Mouse (Mus musculus): ENCODE measurements at regions not wholly inside any gene's neighbourhood (a gene's known extent, or its start where the extent isn't known, plus 50 kb on each side); places are given as distances from the start of the nearest gene placed in this dataset.

DNA sequence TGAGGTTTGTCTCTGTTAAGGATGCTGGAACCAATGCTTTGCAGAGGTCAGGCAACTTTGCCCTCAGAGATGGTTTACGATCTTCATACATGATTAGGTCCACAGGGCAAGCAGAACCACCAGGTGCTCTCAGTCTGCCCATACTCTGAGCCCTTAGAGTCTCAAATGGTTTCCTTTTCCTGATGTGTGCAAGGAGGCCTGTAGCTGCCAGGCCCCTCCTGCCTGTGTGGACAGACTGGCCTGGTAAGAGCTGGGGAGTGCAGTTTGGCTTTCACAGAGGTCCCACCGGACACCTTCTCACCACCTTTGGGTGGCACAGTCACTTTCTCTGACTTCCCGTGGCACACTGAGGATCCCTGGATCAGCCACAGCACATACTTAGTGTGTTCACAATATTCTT is 186.6 kb upstream of the Spdye4c start:
- Histone ChIP-seq H3K27ac (replicated peaks) (no peak overlapping the region), H3K4me2 (no peak overlapping the region), H3K4me3 (replicated peaks) (no peak overlapping the region), H3K9ac (no peak overlapping the region), H3K27me3 (no peaks in the 10 kb centered on the region), H3K9me3 (replicated peaks) (no peaks in the 10 kb centered on the region), H3K36me3 (replicated peaks) (no peaks in the 10 kb centered on the region), H3K4me1 (replicated peaks) (no peaks in the 10 kb centered on the region; the same call in 1 of the 2 replicates)
- 67% methylated on average over 3 of the region's 3 CpGs for WGBS (ENCODE audit: insufficient replicate concordance)
- no peak for ATAC-seq (ENCODE audit: insufficient read depth)

DNA sequence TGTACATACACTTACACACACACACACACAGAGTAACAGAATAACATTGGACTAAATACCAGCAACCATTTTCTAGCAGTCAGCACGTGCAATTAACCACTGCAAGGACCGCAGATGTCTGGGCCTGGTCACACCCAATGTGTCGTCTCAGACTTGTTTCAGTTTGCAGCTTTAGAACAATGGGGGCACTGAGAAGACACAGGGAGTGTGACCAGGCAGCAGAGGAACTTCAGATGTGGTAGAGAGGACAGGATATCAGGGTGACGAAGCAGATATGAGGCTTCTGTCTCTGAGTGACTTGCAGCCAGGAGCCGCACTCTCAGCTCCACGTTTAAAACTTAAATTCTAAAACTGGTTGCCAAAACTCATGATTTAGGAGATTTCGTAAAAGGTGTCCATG is 183.9 kb upstream of the Spdye4c start:
- Histone ChIP-seq H3K4me2 (no peak overlapping the region), H3K4me1 (replicated peaks) (no peaks in the 10 kb centered on the region; the same call in 1 of the 2 replicates), H3K27ac (replicated peaks) (no peak overlapping the region), H3K4me3 (replicated peaks) (no peak overlapping the region), H3K36me3 (replicated peaks) (no peaks in the 10 kb centered on the region), H3K27me3 (no peaks in the 10 kb centered on the region), H3K9ac (no peak overlapping the region), H3K9me3 (replicated peaks) (no peaks in the 10 kb centered on the region)
- ATAC-seq (ENCODE audit: insufficient read depth): no peak
- WGBS (ENCODE audit: insufficient replicate concordance): 33% methylated on average over 7 of the region's 7 CpGs

DNA sequence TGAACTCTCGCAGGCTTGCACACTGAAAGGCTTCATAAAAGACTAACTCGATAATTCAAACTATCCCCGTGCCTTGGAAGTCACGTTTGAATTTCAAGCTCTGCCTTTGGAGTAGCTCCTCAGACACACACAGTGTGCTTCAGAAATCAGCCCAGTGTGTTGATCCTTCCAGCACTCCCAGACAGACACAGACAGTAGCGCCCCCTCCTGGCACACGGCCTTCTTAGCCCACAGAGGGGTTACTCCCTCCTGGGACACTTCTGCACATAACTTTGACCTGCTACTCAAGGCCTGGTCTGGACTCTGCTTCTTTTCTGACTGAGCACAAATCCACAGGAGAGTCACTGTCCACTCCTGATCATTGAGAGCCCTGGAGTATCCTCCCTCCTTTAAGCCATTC is 182.3 kb upstream of the Spdye4c start:
- Histone ChIP-seq H3K4me2 (no peak overlapping the region), H3K27ac (replicated peaks) (no peak overlapping the region), H3K9me3 (replicated peaks) (no peaks in the 10 kb centered on the region), H3K36me3 (replicated peaks) (no peaks in the 10 kb centered on the region), H3K27me3 (no peaks in the 10 kb centered on the region), H3K4me1 (replicated peaks) (peaks cover 8% of the 10 kb centered on the region; the same call in 1 of the 2 replicates), H3K9ac (no peak overlapping the region), H3K4me3 (replicated peaks) (no peak overlapping the region)
- no peak for ATAC-seq (ENCODE audit: insufficient read depth)
- WGBS (ENCODE audit: insufficient replicate concordance): 43% methylated on average over 6 of the region's 6 CpGs

DNA sequence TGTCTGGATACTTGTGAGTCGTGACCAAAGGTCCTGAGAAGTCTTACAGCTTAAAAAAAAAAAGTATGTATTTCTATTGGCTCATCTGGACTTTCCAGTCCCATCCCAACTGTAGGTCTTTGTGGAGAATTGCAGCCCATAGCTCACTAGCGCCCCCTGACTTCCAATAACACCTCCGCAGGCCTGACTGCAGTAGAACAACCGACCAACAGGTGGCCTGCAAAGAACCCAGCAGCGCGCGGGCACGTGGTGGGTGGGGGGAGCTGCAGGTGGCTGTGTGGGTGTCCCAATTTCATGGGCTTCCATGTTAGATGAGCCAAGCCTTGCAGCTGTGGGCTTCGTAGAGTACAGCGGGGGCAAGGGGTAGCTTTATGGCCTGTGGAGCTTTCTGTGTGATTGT is 178.7 kb upstream of the Spdye4c start:
- Histone ChIP-seq H3K27me3 (no peaks in the 10 kb centered on the region), H3K4me2 (no peak overlapping the region), H3K27ac (replicated peaks) (no peak overlapping the region), H3K4me3 (replicated peaks) (no peak overlapping the region), H3K4me1 (replicated peaks) (peaks cover 14% of the 10 kb centered on the region; the same call in 1 of the 2 replicates), H3K9me3 (replicated peaks) (no peaks in the 10 kb centered on the region), H3K9ac (no peak overlapping the region), H3K36me3 (replicated peaks) (no peaks in the 10 kb centered on the region)
- WGBS (ENCODE audit: insufficient replicate concordance): 18% methylated on average over 10 of the region's 10 CpGs
- no peak for ATAC-seq (ENCODE audit: insufficient read depth)

DNA sequence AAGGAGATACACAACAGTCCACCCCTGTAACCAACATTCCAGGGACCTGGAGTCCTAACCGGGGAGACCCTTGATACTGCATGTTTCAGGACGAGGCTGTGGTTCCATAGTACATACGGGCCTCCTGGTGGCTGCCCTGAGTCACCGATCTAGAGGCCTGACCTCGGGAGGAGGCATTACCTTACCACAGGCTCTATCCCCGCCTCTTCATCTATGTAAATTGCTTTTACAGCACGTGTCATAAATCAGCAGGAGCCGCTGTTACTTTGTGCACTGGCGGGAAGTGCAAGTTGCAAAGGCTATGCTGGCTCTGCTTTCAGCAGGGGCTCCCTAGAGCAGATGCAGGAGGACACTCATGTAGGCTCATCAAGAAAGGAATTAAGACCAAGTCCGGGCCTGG is 178.0 kb upstream of the Spdye4c start:
- H3K36me3 ChIP-seq (replicated peaks): no peaks in the 10 kb centered on the region
- WGBS (ENCODE audit: insufficient replicate concordance): 13% methylated on average over 10 of the region's 10 CpGs
- peaks cover 14% of the 10 kb centered on the region; the same call in 1 of the 2 replicates for H3K4me1 ChIP-seq (replicated peaks)
- ATAC-seq (ENCODE audit: insufficient read depth): no peak
- no peak overlapping the region for H3K4me3 ChIP-seq (replicated peaks)
- H3K27me3 ChIP-seq: no peaks in the 10 kb centered on the region
- no peaks in the 10 kb centered on the region for H3K9me3 ChIP-seq (replicated peaks)
- H3K9ac ChIP-seq: no peak overlapping the region
- H3K4me2 ChIP-seq: no peak overlapping the region
- no peak overlapping the region for H3K27ac ChIP-seq (replicated peaks)

DNA sequence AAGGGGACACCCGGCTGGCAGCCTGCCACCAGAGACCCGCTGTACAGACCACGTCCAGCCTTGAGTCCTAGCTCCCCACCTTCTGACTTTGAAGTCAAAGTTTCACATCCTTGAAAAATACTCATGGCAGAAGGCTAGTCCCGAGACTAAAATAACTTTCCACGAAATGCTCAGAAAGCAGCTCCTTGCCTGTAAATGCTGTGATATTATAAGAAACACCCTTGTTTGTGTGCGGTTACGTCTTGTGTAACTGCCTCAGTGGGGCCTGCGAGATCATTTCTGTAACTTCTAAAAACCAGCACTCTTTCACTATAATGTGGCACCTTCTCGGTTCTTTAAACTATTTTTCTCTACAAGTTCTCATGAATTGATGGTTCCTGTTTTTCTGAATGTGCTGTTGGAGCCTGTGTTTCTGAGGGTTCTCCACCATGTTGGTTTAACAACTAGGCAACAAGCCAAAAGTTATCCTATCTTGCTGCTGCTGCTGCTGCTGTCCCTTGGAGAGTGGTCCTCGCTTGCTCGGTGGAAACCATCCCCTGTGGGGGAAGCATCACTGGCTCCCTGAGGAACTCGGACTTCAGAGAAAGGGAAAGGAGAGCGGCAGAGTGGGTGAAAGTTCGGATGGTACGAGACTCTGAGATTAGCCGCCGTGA is 176.3 kb upstream of the Spdye4c start:
- no peak overlapping the region for H3K27ac ChIP-seq (replicated peaks)
- no peak for ATAC-seq (ENCODE audit: insufficient read depth)
- 60% methylated on average over 17 of the region's 17 CpGs for WGBS (ENCODE audit: insufficient replicate concordance)

DNA sequence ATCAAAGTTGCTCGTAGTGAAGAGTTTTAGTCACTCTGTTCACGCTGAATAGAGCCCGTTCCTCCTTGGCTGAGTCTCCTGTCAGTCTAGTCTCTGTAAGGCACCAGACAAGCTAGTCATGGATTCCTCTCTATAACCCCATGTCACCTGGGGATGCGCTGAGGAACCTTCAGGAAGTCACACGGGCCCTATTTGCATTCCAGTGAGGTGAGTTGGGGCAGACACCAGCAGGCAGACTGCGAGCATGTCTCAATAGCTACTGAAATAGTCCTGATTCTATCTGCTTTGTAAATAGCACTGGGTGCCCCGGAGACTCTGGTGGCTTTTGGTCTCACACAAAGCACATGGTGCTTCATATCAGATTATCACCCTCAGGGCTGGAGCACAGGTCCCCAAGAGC is 174.6 kb upstream of the Spdye4c start:
- no peak overlapping the region for H3K27ac ChIP-seq (replicated peaks)
- no peaks in the 10 kb centered on the region for H3K27me3 ChIP-seq
- H3K9ac ChIP-seq: no peak overlapping the region
- H3K4me2 ChIP-seq: no peak overlapping the region
- ATAC-seq (ENCODE audit: insufficient read depth): no peak
- H3K4me3 ChIP-seq (replicated peaks): no peak overlapping the region
- H3K36me3 ChIP-seq (replicated peaks): no peaks in the 10 kb centered on the region
- peaks cover 21% of the 10 kb centered on the region for H3K4me1 ChIP-seq (replicated peaks)
- WGBS (ENCODE audit: insufficient replicate concordance): 45% methylated on average over 7 of the region's 7 CpGs
- H3K9me3 ChIP-seq (replicated peaks): no peaks in the 10 kb centered on the region

More for the DNA sequence above, 176.3 kb upstream of the Spdye4c start:
- Histone ChIP-seq H3K9ac (no peak overlapping the region), H3K4me1 (replicated peaks) (peaks cover 15% of the 10 kb centered on the region; the same call in 1 of the 2 replicates), H3K36me3 (replicated peaks) (no peaks in the 10 kb centered on the region), H3K9me3 (replicated peaks) (no peaks in the 10 kb centered on the region), H3K4me2 (no peak overlapping the region), H3K27me3 (no peaks in the 10 kb centered on the region), H3K4me3 (replicated peaks) (no peak overlapping the region)

DNA sequence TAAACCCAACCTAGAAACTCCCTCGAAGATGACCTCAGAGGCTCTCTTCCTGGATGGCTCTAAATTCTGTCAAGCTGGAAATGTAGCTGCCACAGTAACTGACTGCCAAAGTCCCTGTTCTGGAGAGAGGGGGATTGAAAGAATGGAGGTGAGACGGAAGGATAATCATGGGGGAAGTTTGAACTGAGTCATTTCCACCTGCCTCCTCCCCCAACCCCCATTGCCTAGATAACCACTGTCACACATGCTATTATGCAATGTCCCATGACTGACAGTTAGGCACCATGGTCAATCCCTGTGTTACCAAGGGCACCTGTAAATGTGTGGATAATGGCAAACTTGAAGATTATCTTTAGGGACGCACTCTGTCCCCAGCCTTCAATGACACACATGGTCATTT is 172.0 kb upstream of the Spdye4c start:
- H3K27me3 ChIP-seq: no peaks in the 10 kb centered on the region
- no peak overlapping the region for H3K4me3 ChIP-seq (replicated peaks)
- H3K9me3 ChIP-seq (replicated peaks): no peaks in the 10 kb centered on the region
- no peak overlapping the region for H3K27ac ChIP-seq (replicated peaks)
- 35% methylated on average over 3 of the region's 3 CpGs for WGBS (ENCODE audit: insufficient replicate concordance)
- no peak overlapping the region for H3K4me2 ChIP-seq
- peaks cover 13% of the 10 kb centered on the region; the same call in 1 of the 2 replicates for H3K4me1 ChIP-seq (replicated peaks)
- H3K9ac ChIP-seq: no peak overlapping the region
- ATAC-seq (ENCODE audit: insufficient read depth): no peak
- no peaks in the 10 kb centered on the region for H3K36me3 ChIP-seq (replicated peaks)

DNA sequence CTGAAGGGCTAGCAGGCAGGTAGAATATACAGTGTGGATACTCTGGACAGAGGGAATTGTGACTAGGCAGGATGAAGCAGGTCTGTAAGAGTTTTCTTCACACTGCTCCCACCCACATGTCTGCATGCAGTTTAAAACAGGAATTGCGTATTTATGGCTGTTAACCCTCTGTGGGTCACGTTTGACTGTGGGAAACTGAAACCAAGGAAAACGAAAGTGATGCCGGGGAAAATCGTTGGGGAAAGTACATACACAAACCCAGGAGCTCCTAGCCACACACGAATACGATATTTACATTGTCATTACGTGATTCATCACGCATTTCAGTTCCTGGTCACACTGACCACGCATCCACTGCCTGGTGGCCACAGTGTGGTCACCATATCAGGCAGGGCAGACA is 170.6 kb upstream of the Spdye4c start:
- 48% methylated on average over 10 of the region's 10 CpGs for WGBS (ENCODE audit: insufficient replicate concordance)
- H3K4me2 ChIP-seq: peak overlapping the region; percentile 32
- ATAC-seq (ENCODE audit: insufficient read depth): no peak
- no peak overlapping the region for H3K27ac ChIP-seq (replicated peaks)
- H3K4me3 ChIP-seq (replicated peaks): no peak overlapping the region
- H3K9me3 ChIP-seq (replicated peaks): no peaks in the 10 kb centered on the region
- no peaks in the 10 kb centered on the region for H3K27me3 ChIP-seq
- H3K36me3 ChIP-seq (replicated peaks): no peaks in the 10 kb centered on the region
- H3K4me1 ChIP-seq (replicated peaks): peaks cover 13% of the 10 kb centered on the region; the same call in 1 of the 2 replicates
- H3K9ac ChIP-seq: no peak overlapping the region

DNA sequence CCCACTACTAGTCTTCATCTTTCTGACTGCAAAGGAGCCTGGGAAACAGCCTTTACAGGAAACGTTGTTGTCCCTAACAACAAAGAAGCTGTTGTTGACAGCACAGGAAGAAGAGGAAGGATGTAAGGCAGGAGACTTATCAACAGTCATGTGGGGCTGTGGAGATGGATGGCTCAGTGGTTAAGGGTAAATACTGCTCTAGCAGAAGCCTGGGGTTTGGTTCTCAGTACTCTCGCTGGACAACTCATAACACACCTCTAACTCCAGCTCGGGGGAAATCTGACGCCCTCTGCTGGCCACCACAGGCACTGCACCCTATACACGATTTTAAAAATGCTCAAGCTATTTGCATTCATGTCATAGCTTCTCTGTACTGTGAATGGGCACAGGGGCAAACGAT is 168.3 kb upstream of the Spdye4c start:
- no peak overlapping the region for H3K4me2 ChIP-seq
- H3K9me3 ChIP-seq (replicated peaks): no peaks in the 10 kb centered on the region
- no peaks in the 10 kb centered on the region for H3K27me3 ChIP-seq
- H3K4me3 ChIP-seq (replicated peaks): no peak overlapping the region
- no peak overlapping the region for H3K9ac ChIP-seq
- H3K4me1 ChIP-seq (replicated peaks): peaks cover 11% of the 10 kb centered on the region
- H3K36me3 ChIP-seq (replicated peaks): no peaks in the 10 kb centered on the region
- ATAC-seq (ENCODE audit: insufficient read depth): no peak
- no peak overlapping the region for H3K27ac ChIP-seq (replicated peaks)
- WGBS (ENCODE audit: insufficient replicate concordance): 21% methylated on average over 6 of the region's 6 CpGs

DNA sequence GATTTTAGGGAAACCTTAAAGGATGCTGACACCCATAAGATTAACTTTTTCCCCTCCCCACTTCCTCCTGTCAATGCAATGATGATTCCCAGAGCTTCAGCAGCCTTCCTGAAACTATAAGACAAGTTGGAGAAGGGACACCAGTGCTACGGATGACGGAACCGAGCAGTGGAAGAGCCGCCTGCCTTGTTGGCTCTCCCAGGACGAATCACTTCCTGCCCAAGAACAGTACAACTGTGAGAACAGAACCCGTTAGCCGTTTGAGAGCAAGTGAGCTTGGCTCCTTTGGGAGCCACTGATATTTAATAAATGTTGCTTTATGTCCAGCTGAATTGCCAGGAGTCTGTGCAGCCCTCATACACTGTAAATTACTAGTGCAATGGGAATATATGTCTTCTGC is 166.8 kb upstream of the Spdye4c start:
- no peak overlapping the region for H3K27ac ChIP-seq (replicated peaks)
- peaks cover 15% of the 10 kb centered on the region for H3K27me3 ChIP-seq
- H3K36me3 ChIP-seq (replicated peaks): no peaks in the 10 kb centered on the region
- no peaks in the 10 kb centered on the region for H3K9me3 ChIP-seq (replicated peaks)
- H3K4me3 ChIP-seq (replicated peaks): no peak overlapping the region
- no peak overlapping the region for H3K9ac ChIP-seq
- ATAC-seq (ENCODE audit: insufficient read depth): no peak
- peaks cover 23% of the 10 kb centered on the region for H3K4me1 ChIP-seq (replicated peaks)
- 45% methylated on average over 7 of the region's 7 CpGs for WGBS (ENCODE audit: insufficient replicate concordance)
- H3K4me2 ChIP-seq: no peak overlapping the region
